Mouse (Mus musculus): ENCODE measurements around the gene Bpifb4. TPM values are rescaled to one million over a fixed set of nuclear protein-coding genes. Genes with fewer than 3 reads are reported as not detected.

Gene Bpifb4
- not detected in 2 replicates for polyA plus RNA-seq (2014; fragmentation: Nextera tagmentation; extraction: Ambion mirVana)

- Histone ChIP-seq H3K27me3 (ENCODE audit: control insufficient read depth, insufficient read depth, low read length) (no peaks in the 10 kb centered on the region), H3K27ac (ENCODE audit: low read depth, low read length) (no peak within 1 kb of the TSS), H3K4me2 (ENCODE audit: low read depth) (no peak within 1 kb of the TSS), H3K4me1 (ENCODE audit: control insufficient read depth, insufficient read depth, low read length) (no peaks in the 10 kb centered on the region), H3K9me3 (ENCODE audit: control insufficient read depth, low read length) (no peaks in the 10 kb centered on the region), H3K9ac (ENCODE audit: low read length) (no peak within 1 kb of the TSS), H3K36me3 (ENCODE audit: control insufficient read depth, insufficient read depth, low read length) (no peaks in the 10 kb centered on the region), H3K4me3 (ENCODE audit: low read depth, low read length) (no peak within 1 kb of the TSS)
- ATAC-seq (ENCODE audit: insufficient read depth, low FRiP score, low TSS enrichment) (no peak), DNase-seq (ENCODE audit: low spot score) (no peak)
- 87% methylated on average over 5 of the region's 5 CpGs for WGBS
Observed at GRCm38 (mm10) chr2:153937843-153938242, at the start of gene Bpifb4. TSS of gene Bpifb4 (plus strand) at chr2:153938212.

DNA sequence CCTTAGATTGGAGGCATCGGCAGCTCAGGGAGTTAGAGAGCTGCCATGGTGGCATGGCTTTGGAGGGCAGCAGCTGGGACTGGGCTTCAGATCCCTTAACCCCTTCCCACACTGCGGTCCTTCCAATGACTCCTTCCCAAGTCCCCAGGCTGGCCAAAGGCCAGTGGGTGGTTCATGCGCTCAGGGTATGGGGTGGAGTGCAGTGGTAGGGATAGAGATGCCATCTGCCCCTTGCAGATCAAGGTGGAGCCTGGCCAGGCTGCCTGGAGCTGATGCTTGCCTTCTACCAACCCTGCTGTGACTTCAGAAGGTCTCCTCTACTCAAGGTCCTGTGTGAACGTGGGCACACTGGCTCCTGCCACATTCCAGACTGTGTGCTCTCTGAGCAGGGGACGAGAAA, 38.9 kb upstream of the Bpifb4 start:
- ATAC-seq (ENCODE audit: insufficient read depth, low FRiP score, low TSS enrichment) (no peak), DNase-seq (ENCODE audit: low spot score) (no peak)
- no peaks in the 10 kb centered on the region for H3K4me1 ChIP-seq (ENCODE audit: control insufficient read depth, insufficient read depth, low read length)
- no peaks in the 10 kb centered on the region for H3K27me3 ChIP-seq (ENCODE audit: control insufficient read depth, insufficient read depth, low read length)
- H3K27ac ChIP-seq (ENCODE audit: low read depth, low read length), result no peak overlapping the region
- WGBS, result 83% methylated on average over 5 of the region's 5 CpGs
- no peak overlapping the region for H3K4me2 ChIP-seq (ENCODE audit: low read depth)
- H3K36me3 ChIP-seq (ENCODE audit: control insufficient read depth, insufficient read depth, low read length), result no peaks in the 10 kb centered on the region
- H3K9me3 ChIP-seq (ENCODE audit: control insufficient read depth, low read length), result no peaks in the 10 kb centered on the region
- H3K4me3 ChIP-seq (ENCODE audit: low read depth, low read length), result no peak overlapping the region
- H3K9ac ChIP-seq (ENCODE audit: low read length), result no peak overlapping the region

GRCm38 (mm10) chr2:153900088-153900487, 37.9 kb upstream of the Bpifb4 start, which contains the start of gene Bpifb6:
TSS of gene Bpifb6 (plus strand) at chr2:153900388.
- Histone ChIP-seq H3K9me3 (ENCODE audit: control insufficient read depth, low read length) (no peaks in the 10 kb centered on the region), H3K4me2 (ENCODE audit: low read depth) (no peak within 1 kb of the TSS), H3K27ac (ENCODE audit: low read depth, low read length) (no peak within 1 kb of the TSS), H3K36me3 (ENCODE audit: control insufficient read depth, insufficient read depth, low read length) (no peaks in the 10 kb centered on the region), H3K4me3 (ENCODE audit: low read depth, low read length) (no peak within 1 kb of the TSS), H3K27me3 (ENCODE audit: control insufficient read depth, insufficient read depth, low read length) (no peaks in the 10 kb centered on the region), H3K4me1 (ENCODE audit: control insufficient read depth, insufficient read depth, low read length) (no peaks in the 10 kb centered on the region), H3K9ac (ENCODE audit: low read length) (no peak within 1 kb of the TSS)
- WGBS, result 78% methylated on average over 4 of the region's 4 CpGs
- no peak for DNase-seq (ENCODE audit: low spot score)
- ATAC-seq (ENCODE audit: insufficient read depth, low FRiP score, low TSS enrichment), result no peak

DNA sequence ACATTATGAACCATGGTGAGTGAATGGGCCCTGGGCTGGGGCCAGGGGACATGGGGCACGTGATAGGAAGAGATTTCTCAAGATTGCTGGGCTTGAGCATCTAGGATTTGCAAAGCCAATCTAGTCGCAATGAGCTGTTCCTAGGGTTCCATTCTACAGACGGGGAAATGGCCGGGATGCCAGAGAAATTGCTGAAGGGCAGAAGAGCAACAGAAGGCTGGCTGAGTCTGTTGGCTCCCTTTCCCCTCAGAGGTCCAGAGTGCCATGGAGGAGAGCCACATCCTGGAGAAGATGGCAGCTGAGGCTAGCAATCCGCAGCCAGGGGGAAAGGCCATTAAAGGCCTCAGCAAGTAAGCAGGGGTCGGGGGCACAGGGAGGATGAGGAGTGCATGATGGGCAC, 35.3 kb upstream of the Bpifb4 start:
- H3K4me2 ChIP-seq (ENCODE audit: low read depth), result no peak overlapping the region
- H3K9me3 ChIP-seq (ENCODE audit: control insufficient read depth, low read length), result no peaks in the 10 kb centered on the region
- H3K27ac ChIP-seq (ENCODE audit: low read depth, low read length), result no peak overlapping the region
- H3K36me3 ChIP-seq (ENCODE audit: control insufficient read depth, insufficient read depth, low read length), result no peaks in the 10 kb centered on the region
- 80% methylated on average over 6 of the region's 6 CpGs for WGBS
- no peaks in the 10 kb centered on the region for H3K27me3 ChIP-seq (ENCODE audit: control insufficient read depth, insufficient read depth, low read length)
- H3K4me3 ChIP-seq (ENCODE audit: low read depth, low read length), result no peak overlapping the region
- H3K9ac ChIP-seq (ENCODE audit: low read length), result no peak overlapping the region
- no peak for ATAC-seq (ENCODE audit: insufficient read depth, low FRiP score, low TSS enrichment)
- no peaks in the 10 kb centered on the region for H3K4me1 ChIP-seq (ENCODE audit: control insufficient read depth, insufficient read depth, low read length)
- DNase-seq (ENCODE audit: low spot score), result no peak

GRCm38 (mm10) chr2:153906626-153907025, 31.4 kb upstream of the Bpifb4 start:
- H3K4me1 ChIP-seq (ENCODE audit: control insufficient read depth, insufficient read depth, low read length), result no peaks in the 10 kb centered on the region
- H3K9me3 ChIP-seq (ENCODE audit: control insufficient read depth, low read length), result no peaks in the 10 kb centered on the region
- H3K4me2 ChIP-seq (ENCODE audit: low read depth), result no peak overlapping the region
- 86% methylated on average over 4 of the region's 4 CpGs for WGBS
- no peaks in the 10 kb centered on the region for H3K36me3 ChIP-seq (ENCODE audit: control insufficient read depth, insufficient read depth, low read length)
- no peaks in the 10 kb centered on the region for H3K27me3 ChIP-seq (ENCODE audit: control insufficient read depth, insufficient read depth, low read length)
- ATAC-seq (ENCODE audit: insufficient read depth, low FRiP score, low TSS enrichment), result no peak
- no peak for DNase-seq (ENCODE audit: low spot score)
- H3K27ac ChIP-seq (ENCODE audit: low read depth, low read length), result no peak overlapping the region
- H3K9ac ChIP-seq (ENCODE audit: low read length), result no peak overlapping the region
- H3K4me3 ChIP-seq (ENCODE audit: low read depth, low read length), result no peak overlapping the region

DNA sequence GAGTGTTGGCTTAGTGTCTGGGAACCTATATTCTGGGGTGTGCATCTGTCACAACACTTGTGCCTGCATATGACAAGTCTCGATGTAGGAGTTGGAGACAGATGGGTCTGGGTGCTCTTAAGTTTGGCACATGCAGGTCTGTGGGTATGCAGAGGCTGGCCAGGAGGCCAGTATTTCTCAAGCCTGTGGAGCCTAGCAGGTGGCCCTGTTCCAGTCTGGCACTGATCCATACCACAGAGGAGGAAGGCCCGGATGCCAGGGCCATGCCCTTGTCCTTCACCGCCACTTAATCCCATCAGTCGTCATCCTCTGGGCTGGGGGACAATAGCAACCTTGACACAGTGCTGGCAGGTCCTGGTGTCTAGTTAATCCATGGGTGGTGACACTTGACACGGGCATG, 23.9 kb upstream of the Bpifb4 start:
- H3K27me3 ChIP-seq (ENCODE audit: control insufficient read depth, insufficient read depth, low read length), result no peaks in the 10 kb centered on the region
- H3K9me3 ChIP-seq (ENCODE audit: control insufficient read depth, low read length), result no peaks in the 10 kb centered on the region
- DNase-seq (ENCODE audit: low spot score), result no peak
- H3K4me1 ChIP-seq (ENCODE audit: control insufficient read depth, insufficient read depth, low read length), result no peaks in the 10 kb centered on the region
- no peaks in the 10 kb centered on the region for H3K36me3 ChIP-seq (ENCODE audit: control insufficient read depth, insufficient read depth, low read length)
- no peak for ATAC-seq (ENCODE audit: insufficient read depth, low FRiP score, low TSS enrichment)
- WGBS, result 82% methylated on average over 5 of the region's 5 CpGs
- H3K9ac ChIP-seq (ENCODE audit: low read length), result no peak overlapping the region
- no peak overlapping the region for H3K4me2 ChIP-seq (ENCODE audit: low read depth)
- no peak overlapping the region for H3K27ac ChIP-seq (ENCODE audit: low read depth, low read length)
- H3K4me3 ChIP-seq (ENCODE audit: low read depth, low read length), result no peak overlapping the region

- Histone ChIP-seq H3K9me3 (ENCODE audit: control insufficient read depth, low read length) (no peaks in the 10 kb centered on the region), H3K4me2 (ENCODE audit: low read depth) (no peak within 1 kb of the TSS), H3K36me3 (ENCODE audit: control insufficient read depth, insufficient read depth, low read length) (no peaks in the 10 kb centered on the region), H3K27ac (ENCODE audit: low read depth, low read length) (no peak within 1 kb of the TSS), H3K4me1 (ENCODE audit: control insufficient read depth, insufficient read depth, low read length) (no peaks in the 10 kb centered on the region), H3K4me3 (ENCODE audit: low read depth, low read length) (no peak within 1 kb of the TSS), H3K27me3 (ENCODE audit: control insufficient read depth, insufficient read depth, low read length) (no peaks in the 10 kb centered on the region), H3K9ac (ENCODE audit: low read length) (no peak within 1 kb of the TSS)
- no peak for ATAC-seq (ENCODE audit: insufficient read depth, low FRiP score, low TSS enrichment)
- WGBS, result 76% methylated on average over 8 of the region's 8 CpGs
- no peak for DNase-seq (ENCODE audit: low spot score)
Observed at GRCm38 (mm10) chr2:153917930-153918329, 20.1 kb upstream of the Bpifb4 start, which contains the start of gene Bpifb3. TSS of gene Bpifb3 (plus strand) at chr2:153918230.

DNA sequence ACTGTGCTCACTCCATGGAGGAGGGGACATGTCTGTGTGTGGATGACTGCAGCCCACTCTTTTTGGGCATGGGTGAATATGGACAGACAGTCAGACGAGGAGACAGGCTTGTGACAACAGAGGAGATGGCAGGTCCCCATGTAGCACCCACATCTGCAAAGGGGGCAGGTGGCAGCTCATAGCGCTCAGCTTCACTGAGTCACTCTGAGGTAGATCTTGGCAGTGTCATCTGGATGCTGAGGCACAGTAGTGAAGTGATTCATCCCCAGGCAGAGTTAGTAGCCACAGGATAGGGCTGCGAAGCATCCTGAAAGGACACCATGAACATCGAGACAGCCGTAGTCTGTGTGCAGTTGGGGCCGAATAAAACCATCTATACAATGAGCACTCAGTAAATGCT, 16.8 kb upstream of the Bpifb4 start:
- no peaks in the 10 kb centered on the region for H3K36me3 ChIP-seq (ENCODE audit: control insufficient read depth, insufficient read depth, low read length)
- H3K4me1 ChIP-seq (ENCODE audit: control insufficient read depth, insufficient read depth, low read length), result no peaks in the 10 kb centered on the region
- H3K9ac ChIP-seq (ENCODE audit: low read length), result no peak overlapping the region
- no peak overlapping the region for H3K4me3 ChIP-seq (ENCODE audit: low read depth, low read length)
- no peak overlapping the region for H3K27ac ChIP-seq (ENCODE audit: low read depth, low read length)
- H3K9me3 ChIP-seq (ENCODE audit: control insufficient read depth, low read length), result no peaks in the 10 kb centered on the region
- ATAC-seq (ENCODE audit: insufficient read depth, low FRiP score, low TSS enrichment) (no peak), DNase-seq (ENCODE audit: low spot score) (no peak)
- whole genome bisulfite sequencing, result 85% methylated on average over 6 of the region's 6 CpGs
- H3K4me2 ChIP-seq (ENCODE audit: low read depth), result no peak overlapping the region
- no peaks in the 10 kb centered on the region for H3K27me3 ChIP-seq (ENCODE audit: control insufficient read depth, insufficient read depth, low read length)

GRCm38 (mm10) chr2:153929871-153930413, 8.1 kb upstream of the Bpifb4 start:
- H3K27ac ChIP-seq (ENCODE audit: low read depth, low read length), result no peak overlapping the region
- no peak overlapping the region for H3K9ac ChIP-seq (ENCODE audit: low read length)
- no peaks in the 10 kb centered on the region for H3K4me1 ChIP-seq (ENCODE audit: control insufficient read depth, insufficient read depth, low read length)
- H3K4me3 ChIP-seq (ENCODE audit: low read depth, low read length), result no peak overlapping the region
- no peaks in the 10 kb centered on the region for H3K9me3 ChIP-seq (ENCODE audit: control insufficient read depth, low read length)
- H3K27me3 ChIP-seq (ENCODE audit: control insufficient read depth, insufficient read depth, low read length), result no peaks in the 10 kb centered on the region
- H3K36me3 ChIP-seq (ENCODE audit: control insufficient read depth, insufficient read depth, low read length), result no peaks in the 10 kb centered on the region
- peak; percentile 71 for DNase-seq (ENCODE audit: low spot score)
- H3K4me2 ChIP-seq (ENCODE audit: low read depth), result no peak overlapping the region
- no peak for ATAC-seq (ENCODE audit: insufficient read depth, low FRiP score, low TSS enrichment)
- 37% methylated on average over 3 of the region's 3 CpGs for WGBS

Data from neural tube, embryonic 11.5 days (tissue).